Mouse (Mus musculus) adrenal gland, postnatal 0 days (tissue): Measurements from ENCODE around the gene Miga1. TPM values are rescaled to one million over a fixed set of nuclear protein-coding genes. Genes with fewer than 3 reads are reported as not detected.

Source experiments
- polyA plus RNA-seq: library from polyadenylated mRNA; unstranded; fragments of >200 nt; fragmentation: Nextera tagmentation; extraction: Ambion mirVana; gene quantifications from 2 replicates; pipeline ENCODE4 v1.2.1, GENCODE M21; 2015

Gene Miga1
- polyA plus RNA-seq, result 7.7 and 11.1 TPM in 2 replicates

DNA sequence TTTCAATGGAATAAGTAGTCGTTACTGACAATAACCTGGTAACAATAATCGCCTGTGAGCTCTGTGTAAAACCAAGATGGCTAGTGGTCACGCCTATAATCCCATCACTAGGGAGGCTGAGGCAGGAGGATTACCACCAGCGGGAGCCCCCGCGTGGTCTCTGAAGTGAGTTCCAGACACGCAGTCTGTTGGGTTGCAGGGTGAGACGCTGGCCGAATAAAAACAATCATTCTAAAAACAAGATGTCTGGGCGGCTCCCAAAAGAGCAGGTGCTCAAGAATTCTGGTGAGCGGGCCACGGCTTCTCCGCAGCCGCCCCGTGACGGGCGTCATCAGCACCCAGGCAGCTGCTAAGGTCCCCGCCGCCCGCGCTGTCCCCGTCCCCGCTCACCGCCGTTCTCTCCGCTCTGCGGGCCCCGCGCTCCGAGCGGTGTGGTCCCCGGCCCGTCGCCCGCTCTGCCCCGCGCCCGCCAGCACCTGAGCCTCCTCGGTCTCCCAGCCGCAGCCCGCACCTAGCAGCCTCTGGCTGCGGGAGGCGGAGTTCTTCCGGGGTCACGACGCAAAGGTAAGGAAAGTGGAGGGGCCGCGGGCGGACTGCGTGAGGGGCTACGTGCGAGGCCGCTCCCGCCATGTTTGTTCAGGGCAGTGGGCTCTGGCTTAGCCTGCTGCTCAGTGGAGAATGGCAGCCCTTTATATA lies at the start of gene Miga1:
Miga1 (minus strand) TSS at position 546 of the 696 bp plus-strand sequence.

DNA sequence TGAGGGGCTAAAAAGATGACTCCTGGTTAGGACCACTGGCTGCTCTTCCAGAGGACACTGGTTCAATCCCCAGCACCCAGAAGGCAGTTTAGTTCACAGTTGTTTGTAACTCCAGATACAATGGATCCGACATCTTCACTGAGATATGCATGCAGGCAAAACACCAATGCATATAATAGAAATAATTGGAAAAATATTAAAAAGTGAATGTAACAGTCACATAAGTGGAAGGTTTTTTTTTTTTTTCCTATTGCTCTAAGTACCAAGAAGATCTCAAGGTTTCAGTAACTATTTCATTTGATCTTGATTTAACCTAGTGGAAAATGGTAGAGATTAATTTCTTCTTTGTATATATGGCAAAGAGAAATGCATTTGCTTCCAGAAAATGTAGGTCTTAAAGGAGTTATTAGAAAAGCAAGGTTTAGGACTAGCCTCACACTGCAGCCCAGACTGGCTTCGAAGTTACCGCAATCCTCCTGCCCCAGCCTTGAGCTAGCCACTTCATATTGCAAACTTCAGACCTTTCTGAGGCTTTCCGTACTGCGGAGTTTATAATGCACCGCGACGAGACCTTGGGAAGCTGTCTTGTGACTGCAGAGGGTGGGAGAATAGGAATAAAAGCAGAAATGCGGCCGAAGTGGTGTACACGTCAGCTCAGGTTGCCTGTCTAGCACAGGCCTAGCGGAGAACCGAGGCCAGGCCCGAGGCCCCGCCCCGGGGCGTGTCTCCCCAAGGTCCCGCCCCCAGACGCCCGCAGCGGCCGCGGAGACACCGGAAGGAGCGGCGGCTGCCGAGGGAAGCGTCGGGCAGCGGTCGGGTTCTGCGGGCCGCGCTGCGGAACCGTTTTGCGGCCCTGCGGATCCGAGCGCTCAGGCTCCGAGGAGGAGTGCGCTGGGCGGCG lies 5.8 kb upstream of the Miga1 start, which contains the start of gene Usp33:
Usp33 (plus strand) TSS at position 747 of the 901 bp plus-strand sequence.

DNA sequence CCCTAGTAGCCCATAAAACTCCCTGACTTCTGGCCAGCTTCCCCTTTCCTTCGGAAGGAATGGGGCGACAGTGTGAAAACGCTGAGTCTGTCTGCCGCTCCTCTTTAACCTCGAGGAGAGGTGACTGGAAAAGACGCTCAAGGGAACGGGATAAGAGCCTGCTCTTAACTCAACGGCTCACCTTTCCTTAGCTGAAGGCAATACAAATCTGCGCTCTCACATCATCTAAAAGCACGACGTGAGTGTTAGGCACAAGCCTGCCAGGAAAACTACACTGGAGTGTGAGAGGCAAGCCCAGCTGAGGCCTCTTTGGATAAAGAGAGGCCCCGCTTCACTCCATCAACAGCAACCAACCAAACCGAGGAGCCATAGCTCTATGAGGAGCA lies 74.2 kb downstream of the Miga1 start, which contains the start of gene Nexn:
Nexn (minus strand) TSS at position 315 of the 386 bp plus-strand sequence.

Other genes with a start within 250 kb of the Miga1 start
- gene Gipc2, start 174.2 kb downstream of the Miga1 start, polyA plus RNA-seq, result 0.94 and 1.6 TPM in 2 replicates
- 27.3 and 36.6 TPM in 2 replicates for gene Dnajb4, start 130.1 kb downstream of the Miga1 start, polyA plus RNA-seq
- gene Fubp1, start 130.0 kb downstream of the Miga1 start, polyA plus RNA-seq, result 94.9 and 121 TPM in 2 replicates
- gene Nexn, start 74.1 kb downstream of the Miga1 start, polyA plus RNA-seq, result 2.4 and 5.9 TPM in 2 replicates
- gene Usp33, start 6.1 kb upstream of the Miga1 start, polyA plus RNA-seq, result 25.9 and 41.5 TPM in 2 replicates
- gene Zzz3, start 55.1 kb upstream of the Miga1 start, polyA plus RNA-seq, result 19.8 and 23.9 TPM in 2 replicates